Mouse (Mus musculus) embryonic fibroblast, embryonic 13.5 days (primary cell): Measurements from ENCODE around the gene Celsr3.
A peak's percentile ranks its signal among the peaks of the same experiment; 100 is the strongest.

Experiments used
- CTCF ChIP-seq: IDR thresholded peaks from 2 replicates; pipeline ENCODE4 v1.5.1; 2011; ENCODE audit warnings: mild to moderate bottlenecking, control low read depth, low read length, moderate library complexity, borderline replicate concordance; ENCODE audit not compliant: insufficient read depth
- POLR2A ChIP-seq: IDR thresholded peaks from 2 replicates; pipeline ENCODE4 v1.6.1; 2011; ENCODE audit warnings: low read depth, mild to moderate bottlenecking, control low read depth, low read length, moderate library complexity

DNA sequence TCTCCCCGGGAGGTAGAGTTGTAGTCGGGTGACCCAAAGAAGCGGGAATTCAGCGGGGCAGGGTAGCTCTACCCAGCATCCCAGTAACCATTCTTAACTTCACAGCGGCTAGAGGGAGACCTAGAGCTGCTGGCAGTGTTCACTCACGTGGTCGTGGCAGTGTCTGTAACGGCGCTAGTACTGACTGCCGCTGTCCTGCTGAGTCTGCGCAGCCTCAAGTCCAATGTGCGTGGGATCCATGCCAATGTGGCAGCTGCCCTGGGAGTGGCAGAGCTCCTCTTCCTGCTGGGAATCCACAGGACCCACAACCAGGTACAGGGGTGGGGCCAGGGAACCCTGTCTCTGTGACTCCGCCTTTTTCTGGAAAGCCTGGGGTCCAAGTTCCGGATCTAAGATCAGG is 16.9 kb downstream of the Celsr3 start:
- TF ChIP-seq POLR2A = no peak
- peak; percentile 26; the same call in 1 of the 2 replicates for TF ChIP-seq CTCF
